Mouse (Mus musculus) ES-Bruce4 (cell line): ENCODE data around the gene Vdac1.

ENCODE experiments used
- CTCF ChIP-seq: IDR thresholded peaks from one replicate; pipeline ENCODE4 v1.8.1; 2011; ENCODE audit warnings: low read depth, low read length
- POLR2A ChIP-seq: IDR thresholded peaks from one replicate; pipeline ENCODE4 v1.8.1; 2011; ENCODE audit warnings: low read length; ENCODE audit not compliant: insufficient read depth

GRCm38 (mm10) chr11:52335263-52335662 is 25.4 kb upstream of the Vdac1 start:
- peak; percentile 32 for TF ChIP-seq CTCF
- TF ChIP-seq POLR2A, result no peak
